Mouse (Mus musculus) mature B cell (primary cell): Measurements from ENCODE around the gene Cfd.
"Not testable (repeated sequence)": the region's sequence is repeated elsewhere in the genome, so short reads cannot be mapped to it uniquely, and the experiment has no call there.

Experiments used
- in situ Hi-C: fragments of 300-500 bp; cut with MboI; formaldehyde crosslinking; loops from 2 replicates; pipeline ENCODE4 v1.14.3; 2019

Cfd gene

GRCm38 (mm10) chr10:79886054-79886453 lies 4.6 kb upstream of the Cfd start, which contains the start of gene Elane:
Gene Elane, plus strand, starts transcription at chr10:79886247.
- in situ Hi-C loops: loop anchor here (10.0 kb wide), 1 partner anchor 69 kb away; no protein-coding TSS in a partner anchor

GRCm38 (mm10) chr10:79886611-79887010 lies 4.0 kb upstream of the Cfd start:
- in situ Hi-C loops: loop anchor here (10.0 kb wide), 1 partner anchor 68 kb away; no protein-coding TSS in a partner anchor

- in situ Hi-C loops: loop anchor here (10.0 kb wide), 1 partner anchor 65 kb away; no protein-coding TSS in a partner anchor
Measured at GRCm38 (mm10) chr10:79889386-79889785, 1.3 kb upstream of the Cfd start.

GRCm38 (mm10) chr10:79892451-79893118 lies 1.9 kb downstream of the Cfd start:
- in situ Hi-C loops: not testable (repeated sequence)

- in situ Hi-C loops: no loop called here
Measured at GRCm38 (mm10) chr10:79896306-79896705, 5.7 kb downstream of the Cfd start.

- in situ Hi-C loops: no loop called here
Measured at GRCm38 (mm10) chr10:79896814-79897213, 6.2 kb downstream of the Cfd start.

- in situ Hi-C loops: no loop called here
Measured at GRCm38 (mm10) chr10:79897316-79898245, 6.9 kb downstream of the Cfd start.

GRCm38 (mm10) chr10:79900951-79901410 lies 10.3 kb downstream of the Cfd start:
- in situ Hi-C loops: no loop called here

- in situ Hi-C loops: no loop called here
Measured at GRCm38 (mm10) chr10:79906712-79907111, 16.1 kb downstream of the Cfd start.

GRCm38 (mm10) chr10:79907415-79907814 lies 16.8 kb downstream of the Cfd start:
- in situ Hi-C loops: no loop called here

- in situ Hi-C loops: no loop called here
Measured at GRCm38 (mm10) chr10:79908167-79909091, 17.8 kb downstream of the Cfd start, which contains the start of gene Med16. Gene Med16, minus strand, starts transcription at chr10:79908923.

GRCm38 (mm10) chr10:79909092-79909922 lies 18.7 kb downstream of the Cfd start:
- in situ Hi-C loops: no loop called here

- in situ Hi-C loops: no loop called here
Measured at GRCm38 (mm10) chr10:79910556-79910955, 19.9 kb downstream of the Cfd start, which contains the start of gene Gm26602. Gene Gm26602, plus strand, starts transcription at chr10:79910856.

GRCm38 (mm10) chr10:79912412-79912811 lies 21.8 kb downstream of the Cfd start:
- in situ Hi-C loops: no loop called here

GRCm38 (mm10) chr10:79914131-79914947 lies 23.7 kb downstream of the Cfd start:
- in situ Hi-C loops: no loop called here

GRCm38 (mm10) chr10:79914948-79915596 lies 24.4 kb downstream of the Cfd start:
- in situ Hi-C loops: no loop called here

- in situ Hi-C loops: no loop called here
Measured at GRCm38 (mm10) chr10:79916081-79916480, 25.4 kb downstream of the Cfd start.

- in situ Hi-C loops: no loop called here
Measured at GRCm38 (mm10) chr10:79916808-79917531, 26.3 kb downstream of the Cfd start, which contains the start of gene Kiss1r. Gene Kiss1r, plus strand, starts transcription at chr10:79916971.
